Mouse (Mus musculus) embryonic facial prominence, embryonic 13.5 days (tissue): ENCODE measurements around the gene Zfp276. TPM values are rescaled to one million over a fixed set of nuclear protein-coding genes. Genes with fewer than 3 reads are reported as not detected.
A peak's percentile ranks its signal among the peaks of the same experiment; 100 is the strongest.
"Not testable (repeated sequence)": the region's sequence is repeated elsewhere in the genome, so short reads cannot be mapped to it uniquely, and the experiment has no call there.

ENCODE experiments used
- ATAC-seq: fragments of 200-750 bp; cut with Nextera tagmentation; 2 replicates; pipeline ENCODE4 v1.8.0; 2017; ENCODE audit warnings: low read depth; ENCODE audit not compliant: insufficient number of reproducible peaks, insufficient read depth, low FRiP score, low TSS enrichment
- H3K27ac ChIP-seq: fragments of 300-500 bp; sonication (generic); 2 replicates; pipeline ENCODE4 v1.5.1; 2015; ENCODE audit warnings: moderate library complexity, mild to moderate bottlenecking, inconsistent platforms
- H3K27me3 ChIP-seq: fragments of 300-500 bp; sonication (generic); 2 replicates; pipeline ENCODE4 v1.6.1; 2015; ENCODE audit warnings: mild to moderate bottlenecking, inconsistent platforms
- H3K36me3 ChIP-seq: fragments of 300-500 bp; sonication (generic); 2 replicates; pipeline ENCODE4 v1.6.1; 2015; ENCODE audit warnings: mild to moderate bottlenecking, inconsistent platforms
- H3K4me1 ChIP-seq: fragments of 300-500 bp; sonication (generic); 2 replicates; pipeline ENCODE4 v1.6.1; 2015; ENCODE audit warnings: inconsistent platforms
- H3K4me2 ChIP-seq: fragments of 300-500 bp; sonication (generic); 2 replicates; pipeline ENCODE4 v1.6.1; 2015; ENCODE audit warnings: moderate library complexity, mild to moderate bottlenecking, inconsistent platforms
- H3K4me3 ChIP-seq: fragments of 300-500 bp; sonication (generic); 2 replicates; pipeline ENCODE4 v1.5.1; 2015; ENCODE audit warnings: mild to moderate bottlenecking, inconsistent platforms
- H3K9ac ChIP-seq: fragments of 300-500 bp; sonication (generic); 2 replicates; pipeline ENCODE4 v1.6.1; 2015; ENCODE audit warnings: mild to moderate bottlenecking, inconsistent platforms
- H3K9me3 ChIP-seq: fragments of 300-500 bp; sonication (generic); 2 replicates; pipeline ENCODE4 v1.6.1; 2016; ENCODE audit warnings: inconsistent platforms
- WGBS: fragments of 180-500 bp; shearing (Covaris S2); methylation state at CpG from one replicate; pipeline ENCODE4 v1.1.7; 2015; ENCODE audit warnings: mixed read lengths; 5-methylcytosine and 5-hydroxymethylcytosine counted together
- polyA plus RNA-seq: library from polyadenylated mRNA; unstranded; fragments of >200 nt; fragmentation: Nextera tagmentation; extraction: Ambion mirVana; gene quantifications from 2 replicates; pipeline ENCODE4 v1.2.1, GENCODE M21; 2015

The Zfp276 gene
- polyA plus RNA-seq: 27.0 and 29.3 TPM in 2 replicates

GRCm38 (mm10) chr8:123254099-123254885, at the start of gene Zfp276, which contains the start of gene Vps9d1:
Gene Zfp276, plus strand, starts transcription at chr8:123254195.
Gene Vps9d1, minus strand, starts transcription at chr8:123254348.
- Histone ChIP-seq H3K27me3 (no peaks in the 10 kb centered on the region), H3K36me3 (peaks cover 65% of the 10 kb centered on the region), H3K4me1 (peaks cover 22% of the 10 kb centered on the region), H3K4me3 (peak within 1 kb of the TSS; percentile 99), H3K4me2 (peak within 1 kb of the TSS; percentile 80), H3K9me3 (no peaks in the 10 kb centered on the region), H3K27ac (peak within 1 kb of the TSS; percentile 80), H3K9ac (peak within 1 kb of the TSS; percentile 91)
- ATAC-seq: peak; percentile 89
- WGBS: under 1% methylated on average over 97 of the region's 99 CpGs

GRCm38 (mm10) chr8:123211876-123212275, 42.1 kb upstream of the Zfp276 start:
- H3K4me1 ChIP-seq: peaks cover 20% of the 10 kb centered on the region
- H3K4me3 ChIP-seq: peak overlapping the region; percentile 98
- H3K9me3 ChIP-seq: no peaks in the 10 kb centered on the region
- 46% methylated on average over 10 of the region's 10 CpGs for WGBS
- H3K27ac ChIP-seq: 0 out of 2 replicates have a peak overlapping the region, but pooled peaks have one; percentile 39
- peak overlapping the region; percentile 99 for H3K9ac ChIP-seq
- no peak for ATAC-seq
- no peaks in the 10 kb centered on the region for H3K27me3 ChIP-seq
- peaks cover 34% of the 10 kb centered on the region for H3K36me3 ChIP-seq
- H3K4me2 ChIP-seq: peak overlapping the region; percentile 91

GRCm38 (mm10) chr8:123212321-123213117, 41.5 kb upstream of the Zfp276 start, which contains the start of the genes Chmp1a and Spata33:
Gene Chmp1a, minus strand, starts transcription at chr8:123212763.
Gene Spata33, plus strand, starts transcription at chr8:123212832.
- peaks cover 28% of the 10 kb centered on the region for H3K36me3 ChIP-seq
- H3K9ac ChIP-seq: peak within 1 kb of the TSS; percentile 99
- no peaks in the 10 kb centered on the region for H3K9me3 ChIP-seq
- WGBS: 1% methylated on average over 67 of the region's 76 CpGs
- no peaks in the 10 kb centered on the region for H3K27me3 ChIP-seq
- peaks cover 20% of the 10 kb centered on the region for H3K4me1 ChIP-seq
- peak within 1 kb of the TSS; percentile 91 for H3K4me2 ChIP-seq
- peak; percentile 85 for ATAC-seq
- H3K4me3 ChIP-seq: peak within 1 kb of the TSS; percentile 98
- peak within 1 kb of the TSS; percentile 39; the same call in 1 of the 2 replicates for H3K27ac ChIP-seq

GRCm38 (mm10) chr8:123213118-123213772, 40.8 kb upstream of the Zfp276 start:
- ATAC-seq: no peak
- Histone ChIP-seq H3K4me3 (peak overlapping the region; percentile 98), H3K36me3 (peaks cover 21% of the 10 kb centered on the region), H3K27ac (no peak overlapping the region; the same call in 1 of the 2 replicates), H3K4me1 (peaks cover 20% of the 10 kb centered on the region), H3K4me2 (peak overlapping the region; percentile 91), H3K9ac (peak overlapping the region; percentile 99), H3K27me3 (no peaks in the 10 kb centered on the region), H3K9me3 (no peaks in the 10 kb centered on the region)
- WGBS: 26% methylated on average over 22 of the region's 22 CpGs

- ATAC-seq: no peak
- Histone ChIP-seq H3K4me3 (no peak overlapping the region), H3K4me2 (no peak overlapping the region), H3K9ac (no peak overlapping the region), H3K36me3 (no peaks in the 10 kb centered on the region), H3K27me3 (no peaks in the 10 kb centered on the region), H3K9me3 (no peaks in the 10 kb centered on the region), H3K4me1 (peaks cover 20% of the 10 kb centered on the region), H3K27ac (no peak overlapping the region)
- 75% methylated on average over 3 of the region's 3 CpGs for WGBS
These were observed 38.6 kb upstream of the Zfp276 start for GRCm38 (mm10) chr8:123215430-123215829.

- Histone ChIP-seq H3K9me3 (no peaks in the 10 kb centered on the region), H3K27me3 (no peaks in the 10 kb centered on the region), H3K4me1 (peaks cover 13% of the 10 kb centered on the region), H3K4me2 (no peak overlapping the region), H3K9ac (no peak overlapping the region), H3K36me3 (no peaks in the 10 kb centered on the region), H3K27ac (no peak overlapping the region), H3K4me3 (no peak overlapping the region)
- ATAC-seq: no peak
- 69% methylated on average over 1 of the region's 1 CpGs for WGBS
These were observed 33.1 kb upstream of the Zfp276 start for GRCm38 (mm10) chr8:123220917-123221316.

GRCm38 (mm10) chr8:123224278-123225266, 29.4 kb upstream of the Zfp276 start, which contains the start of gene Cdk10:
Gene Cdk10, plus strand, starts transcription at chr8:123224842.
- Histone ChIP-seq H3K9me3 (no peaks in the 10 kb centered on the region), H3K27ac (peak within 1 kb of the TSS; percentile 89), H3K36me3 (peaks cover 29% of the 10 kb centered on the region), H3K9ac (peak within 1 kb of the TSS; percentile 90), H3K4me1 (peaks cover 15% of the 10 kb centered on the region), H3K4me2 (peak within 1 kb of the TSS; percentile 82), H3K27me3 (no peaks in the 10 kb centered on the region), H3K4me3 (peak within 1 kb of the TSS; percentile 81)
- peak; percentile 70 for ATAC-seq
- 3% methylated on average over 59 of the region's 59 CpGs for WGBS

GRCm38 (mm10) chr8:123228416-123228815, 25.6 kb upstream of the Zfp276 start:
- Histone ChIP-seq H3K27ac (no peak overlapping the region), H3K9ac (no peak overlapping the region), H3K27me3 (peaks cover 8% of the 10 kb centered on the region), H3K4me2 (no peak overlapping the region), H3K4me1 (peaks cover 17% of the 10 kb centered on the region), H3K36me3 (peaks cover 37% of the 10 kb centered on the region), H3K4me3 (no peak overlapping the region), H3K9me3 (no peaks in the 10 kb centered on the region)
- 90% methylated on average over 1 of the region's 1 CpGs for WGBS
- no peak for ATAC-seq

- H3K4me1 ChIP-seq: peaks cover 20% of the 10 kb centered on the region
- peaks cover 37% of the 10 kb centered on the region for H3K36me3 ChIP-seq
- H3K4me3 ChIP-seq, H3K9ac ChIP-seq, H3K9me3 ChIP-seq, H3K4me2 ChIP-seq, ATAC-seq, H3K27ac ChIP-seq: not testable (repeated sequence)
- WGBS: 86% methylated on average over 11 of the region's 11 CpGs
- H3K27me3 ChIP-seq: peaks cover 27% of the 10 kb centered on the region
These were observed 23.7 kb upstream of the Zfp276 start for GRCm38 (mm10) chr8:123230326-123230725.

GRCm38 (mm10) chr8:123231742-123232141, 22.3 kb upstream of the Zfp276 start:
- Histone ChIP-seq H3K4me2 (no peak overlapping the region), H3K27ac (no peak overlapping the region), H3K27me3 (peaks cover 40% of the 10 kb centered on the region), H3K9ac (no peak overlapping the region), H3K9me3 (no peaks in the 10 kb centered on the region), H3K4me1 (peaks cover 23% of the 10 kb centered on the region), H3K36me3 (peaks cover 36% of the 10 kb centered on the region), H3K4me3 (no peak overlapping the region)
- 64% methylated on average over 5 of the region's 5 CpGs for WGBS
- ATAC-seq: no peak
